Mouse (Mus musculus) gastrocnemius, adult 2 months (tissue): ENCODE measurements at regions not wholly inside any gene's neighbourhood (a gene's known extent, or its start where the extent isn't known, plus 50 kb on each side); places are given as distances from the start of the nearest gene placed in this dataset.
A peak's percentile ranks its signal among the peaks of the same experiment; 100 is the strongest.

Experiments used
- DNase-seq: peaks from one replicate; pipeline ENCODE4 v3.0.0; 2022
- H3K27ac ChIP-seq: fragments of 200-600 bp; 2 replicates; pipeline ENCODE4 v1.8.1; 2022; ENCODE audit warnings: mild to moderate bottlenecking
- H3K4me3 ChIP-seq: fragments of 200-600 bp; 2 replicates; pipeline ENCODE4 v1.8.1; 2022; ENCODE audit warnings: mild to moderate bottlenecking, moderate library complexity
- CTCF ChIP-seq: fragments of 200-600 bp; IDR thresholded peaks from 2 replicates; pipeline ENCODE4 v1.8.1; 2022; ENCODE audit warnings: antibody characterized with exemption, mild to moderate bottlenecking, moderate library complexity
- intact Hi-C: fragments of 180-260 bp; cut with DNase I; formaldehyde crosslinking; loops from one replicate; pipeline ENCODE4 v1.15.1; 2025

DNA sequence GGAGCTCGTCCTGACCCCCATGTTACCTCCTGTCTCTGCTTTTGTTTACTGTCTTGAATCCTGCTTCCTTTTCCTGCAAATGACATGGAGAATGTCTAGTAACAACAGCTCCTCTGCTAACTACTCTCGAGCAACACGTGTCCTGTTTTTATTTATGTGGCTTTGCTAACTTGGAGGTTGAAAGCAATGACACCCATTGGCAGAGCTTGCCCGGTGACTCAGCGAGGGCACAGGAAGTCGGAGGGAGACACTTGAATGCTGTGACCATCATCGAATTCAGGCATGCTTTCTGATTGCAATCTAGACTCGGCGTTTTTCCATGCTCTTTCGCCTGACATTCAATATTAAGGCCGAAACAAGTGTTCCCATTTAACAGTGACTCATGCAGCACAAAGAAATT, 192.7 kb upstream of the Bmper start:
- H3K27ac ChIP-seq = peak overlapping the region; percentile 49
- DNase-seq = peak; percentile 36
- H3K4me3 ChIP-seq = peak overlapping the region; percentile 25
- no peak for TF ChIP-seq CTCF
- intact Hi-C loops = no loop called here

GRCm38 (mm10) chr9:23030546-23030945, 192.3 kb upstream of the Bmper start:
- Histone ChIP-seq H3K27ac (peak overlapping the region; percentile 49; the same call in 1 of the 2 replicates), H3K4me3 (peak overlapping the region; percentile 25)
- DNase-seq = no peak
- TF ChIP-seq CTCF = no peak
- intact Hi-C loops = no loop called here

DNA sequence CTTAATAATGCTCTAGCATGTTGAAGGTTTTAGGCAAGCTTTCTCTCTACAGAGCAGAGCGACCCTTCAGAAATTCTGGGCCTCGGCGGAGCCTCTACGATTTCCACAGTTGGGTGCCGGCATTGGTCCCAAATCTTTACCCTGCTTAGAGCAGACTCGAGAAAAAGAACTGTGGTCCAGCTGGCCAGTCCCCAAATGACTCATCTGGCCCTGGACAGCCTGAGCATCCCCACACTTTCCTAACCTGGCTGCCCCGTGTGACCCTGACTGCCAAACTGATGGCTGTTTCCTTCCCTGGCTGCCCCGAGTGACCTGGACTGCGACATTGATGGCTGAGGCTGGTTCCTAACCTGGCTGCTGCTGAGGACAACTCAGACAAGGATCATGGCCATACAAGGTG, 191.0 kb upstream of the Bmper start:
- H3K27ac ChIP-seq = no peak overlapping the region
- TF ChIP-seq CTCF = no peak
- DNase-seq = peak; percentile 55
- H3K4me3 ChIP-seq = no peak overlapping the region
- intact Hi-C loops = no loop called here

DNA sequence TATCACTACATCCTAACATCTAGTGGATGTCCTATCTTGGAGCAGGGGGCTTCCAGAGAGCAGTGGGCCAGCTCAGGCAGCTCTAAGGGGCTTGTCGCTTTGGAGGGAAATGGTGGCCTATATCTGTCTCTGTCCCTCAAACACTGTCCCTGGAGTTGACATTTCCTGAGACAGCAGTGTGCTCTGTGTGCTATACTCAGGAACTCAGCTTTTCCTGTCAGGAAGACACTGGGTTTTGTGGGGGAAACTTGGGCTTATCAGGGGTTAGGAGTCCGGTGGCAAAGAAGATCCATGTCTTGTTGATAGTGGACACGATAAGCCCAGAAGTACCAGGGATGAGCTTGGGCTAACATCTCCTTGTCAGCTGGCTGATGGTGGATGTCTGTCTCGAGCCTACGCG, 187.6 kb upstream of the Bmper start:
- H3K27ac ChIP-seq = no peak overlapping the region; the same call in 1 of the 2 replicates
- peak overlapping the region; percentile 17 for H3K4me3 ChIP-seq
- TF ChIP-seq CTCF = no peak
- intact Hi-C loops = no loop called here
- no peak for DNase-seq

DNA sequence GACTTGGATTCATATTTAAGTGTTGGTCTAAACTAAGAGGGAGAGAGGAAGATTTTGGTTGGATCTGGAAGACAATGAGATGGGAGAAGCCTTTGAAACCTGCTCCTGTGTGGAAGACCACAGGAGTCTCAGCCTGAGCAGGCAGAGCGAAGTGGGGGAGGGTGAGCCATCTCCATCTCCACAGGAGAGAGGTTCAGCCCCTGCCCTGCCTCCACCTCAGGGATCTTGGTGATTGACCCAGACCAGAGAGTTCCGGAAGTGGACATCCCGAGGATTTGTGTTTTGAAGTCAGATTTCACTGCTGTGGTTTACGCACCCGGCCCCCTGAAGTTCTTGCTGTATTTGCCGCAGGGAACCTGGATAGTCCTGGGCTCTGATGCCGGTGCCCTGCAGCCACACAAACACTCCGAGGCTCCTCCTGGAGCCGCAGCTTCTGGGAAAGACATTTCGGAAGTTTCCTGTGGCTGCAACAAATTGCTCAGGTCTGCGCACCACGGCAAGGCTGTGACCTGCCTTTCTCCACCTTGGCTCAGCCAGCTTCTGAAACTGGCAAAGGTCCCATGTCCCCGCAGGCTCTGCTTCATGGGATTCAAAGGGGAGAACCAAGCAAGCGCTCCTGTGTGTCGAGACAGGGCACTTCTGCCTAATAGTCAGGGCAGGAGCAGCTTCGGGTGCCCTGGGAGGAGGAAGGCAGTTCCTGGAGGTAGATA, 186.8 kb upstream of the Bmper start:
- DNase-seq = peak; percentile 33
- intact Hi-C loops = no loop called here
- peak overlapping the region; percentile 55 for H3K4me3 ChIP-seq
- peak overlapping the region; percentile 48 for H3K27ac ChIP-seq
- no peak for TF ChIP-seq CTCF

DNA sequence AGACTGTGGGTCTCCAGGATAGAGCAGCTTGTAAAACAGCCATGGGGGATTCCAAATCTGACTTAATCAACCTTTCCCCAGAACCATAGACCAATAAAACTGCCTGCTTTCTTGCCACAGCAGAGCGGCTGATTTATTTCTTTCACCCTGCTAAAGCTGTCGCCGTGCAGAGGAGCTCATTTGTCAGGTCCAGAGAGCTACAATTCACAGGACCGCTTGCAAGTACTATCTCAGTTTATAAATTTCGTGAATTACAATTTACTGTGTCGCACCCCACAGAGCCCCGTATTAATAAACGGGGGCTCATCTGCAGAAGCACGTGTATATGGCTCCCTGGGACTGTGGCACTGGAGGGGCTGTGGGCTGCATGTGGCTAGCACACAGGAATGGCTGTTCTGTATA, 185.4 kb upstream of the Bmper start:
- Histone ChIP-seq H3K4me3 (no peak overlapping the region), H3K27ac (no peak overlapping the region)
- no peak for TF ChIP-seq CTCF
- intact Hi-C loops = no loop called here
- DNase-seq = no peak

GRCm38 (mm10) chr9:23039588-23039987, 183.3 kb upstream of the Bmper start:
- Histone ChIP-seq H3K4me3 (no peak overlapping the region), H3K27ac (no peak overlapping the region)
- intact Hi-C loops = no loop called here
- no peak for TF ChIP-seq CTCF
- DNase-seq = no peak

DNA sequence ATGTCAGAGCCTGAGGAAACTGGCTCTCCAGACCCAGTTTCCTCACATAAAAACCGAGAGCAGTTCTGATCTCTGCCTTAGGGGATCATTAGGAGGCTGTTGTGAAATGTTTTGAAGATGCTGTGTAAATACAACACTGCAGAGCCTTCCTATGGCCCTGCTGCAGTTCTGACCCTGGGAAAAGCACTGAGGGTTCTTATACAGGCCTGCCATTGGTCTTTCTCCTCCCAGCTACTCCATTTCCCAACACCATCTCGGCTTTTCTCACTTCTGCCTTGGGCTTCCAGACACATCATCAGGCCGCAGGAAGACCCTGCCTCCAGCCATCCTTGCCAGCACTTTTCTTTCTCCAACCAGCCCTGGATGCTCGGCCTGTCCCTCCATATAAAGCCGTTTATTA, 181.9 kb upstream of the Bmper start:
- intact Hi-C loops = no loop called here

DNA sequence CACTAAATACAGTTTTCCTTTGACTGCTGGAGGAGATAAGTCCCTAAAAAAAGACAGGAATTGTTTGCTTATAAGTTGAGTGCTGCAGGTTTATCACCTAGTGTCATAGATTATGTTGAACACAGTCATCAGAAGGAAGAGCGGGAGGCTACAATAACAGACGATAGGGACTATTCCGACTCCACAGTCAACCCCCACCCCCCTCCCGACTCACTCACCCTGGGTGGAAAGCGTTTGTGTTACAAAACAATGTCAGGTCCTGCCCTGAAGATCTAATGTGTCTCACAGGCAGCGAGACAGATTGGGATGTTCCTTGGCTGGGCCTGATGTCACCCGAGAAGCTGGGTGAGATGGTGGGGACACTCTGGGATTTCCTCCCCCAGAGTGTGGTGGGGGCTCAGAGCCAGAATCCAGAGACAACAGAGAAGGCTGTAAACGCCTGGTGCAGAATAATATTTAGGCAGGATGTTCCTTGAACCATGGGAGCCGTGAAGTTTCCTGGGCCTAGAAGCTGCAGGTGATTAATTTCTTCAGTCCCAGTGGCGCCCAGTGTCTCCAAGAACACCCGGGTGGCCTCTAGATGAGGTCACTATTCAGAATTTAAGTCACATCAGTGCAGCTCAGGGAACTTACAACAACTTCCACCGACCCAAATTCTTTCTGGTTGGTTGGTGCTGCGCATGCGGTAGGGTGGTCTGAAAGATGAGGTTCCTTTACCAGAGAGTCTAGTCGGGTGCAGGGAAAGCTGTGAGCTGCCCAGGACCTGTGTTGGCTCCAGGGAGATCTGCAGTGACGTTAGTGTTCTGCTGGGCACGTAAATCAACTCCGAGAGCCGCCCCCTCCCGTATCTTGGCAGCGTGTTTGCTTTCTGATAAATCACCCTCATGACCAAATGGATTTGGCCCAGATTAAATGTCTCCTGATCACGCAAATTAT, 181.1 kb upstream of the Bmper start:
- no peak for DNase-seq
- no peak overlapping the region for H3K4me3 ChIP-seq
- no peak for TF ChIP-seq CTCF
- H3K27ac ChIP-seq = no peak overlapping the region
- intact Hi-C loops = no loop called here

More for the DNA sequence above, 181.9 kb upstream of the Bmper start:
- Histone ChIP-seq H3K4me3 (no peak overlapping the region), H3K27ac (no peak overlapping the region)
- no peak for TF ChIP-seq CTCF
- no peak for DNase-seq

GRCm38 (mm10) chr9:23043006-23043405, 179.9 kb upstream of the Bmper start:
- no peak for TF ChIP-seq CTCF
- H3K27ac ChIP-seq = no peak overlapping the region
- no peak overlapping the region for H3K4me3 ChIP-seq
- DNase-seq = no peak
- intact Hi-C loops = no loop called here

DNA sequence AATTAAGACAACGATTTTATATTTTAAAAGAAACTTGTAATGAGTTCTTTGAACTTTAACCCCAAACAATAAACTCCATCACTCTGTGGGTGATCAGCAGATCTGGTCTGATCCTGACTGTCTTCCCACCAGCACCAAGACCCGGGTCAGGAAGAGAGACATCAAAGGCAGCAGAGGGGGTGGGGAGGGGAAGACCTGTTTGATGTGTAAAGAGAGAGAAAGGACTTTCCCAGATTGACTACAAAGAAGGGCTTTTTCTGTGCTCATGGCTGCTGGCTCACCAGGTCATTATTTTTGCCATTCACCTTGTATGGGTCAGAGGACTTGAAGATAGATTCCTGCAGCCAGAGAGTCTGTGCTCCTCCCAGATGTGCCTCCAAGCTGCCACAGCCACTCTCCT, 177.4 kb upstream of the Bmper start:
- no peak overlapping the region for H3K27ac ChIP-seq
- no peak overlapping the region for H3K4me3 ChIP-seq
- no peak for DNase-seq
- no peak for TF ChIP-seq CTCF
- intact Hi-C loops = no loop called here

DNA sequence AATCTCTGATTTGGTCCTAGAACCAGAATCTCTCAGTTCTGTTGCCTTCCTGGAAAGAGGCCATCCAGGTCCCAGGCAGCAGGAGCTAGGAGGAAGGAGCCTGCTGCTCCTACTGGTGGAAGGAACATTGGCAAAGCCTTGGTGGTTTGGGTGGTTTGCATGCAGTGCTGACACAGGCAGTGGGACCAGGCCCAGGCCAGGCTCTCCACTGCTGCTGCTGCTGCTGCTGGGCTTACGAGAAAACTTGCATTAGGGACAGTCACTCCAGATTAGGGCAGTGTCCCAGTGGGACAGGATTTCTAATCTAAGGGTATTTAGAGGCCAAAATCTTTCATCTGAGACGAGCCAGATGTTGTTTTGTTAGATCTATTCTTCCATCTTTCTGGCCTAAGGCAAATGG, 172.1 kb upstream of the Bmper start:
- Histone ChIP-seq H3K27ac (no peak overlapping the region), H3K4me3 (no peak overlapping the region)
- no peak for TF ChIP-seq CTCF
- no peak for DNase-seq
- intact Hi-C loops = no loop called here

DNA sequence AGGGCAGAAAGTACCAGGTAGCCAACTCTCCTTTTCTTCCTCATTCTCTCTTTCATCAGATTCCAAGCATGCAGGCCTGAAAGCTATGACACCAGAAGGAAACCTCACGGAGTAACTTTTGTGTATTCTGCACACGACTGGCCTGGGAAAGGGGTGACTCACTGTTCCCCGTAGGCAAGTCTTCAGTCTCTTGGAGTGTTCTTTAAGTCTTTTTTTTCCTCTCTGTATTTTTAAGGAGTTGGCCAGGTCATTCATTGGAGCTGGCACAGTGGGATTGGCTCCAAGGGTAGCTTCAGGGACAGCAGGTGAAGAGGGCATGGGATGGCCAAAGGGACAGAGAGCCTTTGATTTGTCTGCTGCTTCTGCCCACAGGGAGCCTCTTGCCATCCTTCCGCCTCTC, 163.3 kb upstream of the Bmper start:
- Histone ChIP-seq H3K27ac (no peak overlapping the region), H3K4me3 (no peak overlapping the region)
- DNase-seq = no peak
- intact Hi-C loops = no loop called here
- no peak for TF ChIP-seq CTCF

DNA sequence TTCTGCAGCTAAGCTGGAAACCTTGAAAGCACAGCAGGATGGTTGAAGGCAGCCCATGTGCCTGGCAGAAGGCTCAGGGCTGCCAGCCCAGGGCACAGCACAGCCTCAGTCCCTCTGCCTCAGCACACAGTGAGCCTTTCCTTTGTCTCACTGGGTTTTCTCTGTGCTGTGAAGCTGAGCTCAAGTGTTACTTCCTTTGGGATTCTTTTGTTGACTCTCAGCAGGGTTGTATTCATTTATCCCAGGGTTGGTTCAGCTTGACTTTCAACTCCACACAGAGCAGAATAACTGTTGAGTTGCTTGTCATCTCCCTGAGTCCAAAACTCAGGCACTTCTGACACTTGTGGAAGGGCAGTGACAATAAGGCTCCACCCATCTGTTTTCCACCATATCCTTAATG, 162.3 kb upstream of the Bmper start:
- intact Hi-C loops = no loop called here
- Histone ChIP-seq H3K27ac (no peak overlapping the region), H3K4me3 (no peak overlapping the region)
- TF ChIP-seq CTCF = no peak
- DNase-seq = no peak
